Mouse (Mus musculus) hematopoietic multipotent progenitor cell, adult 10-12 weeks (in vitro differentiated cells): ENCODE measurements around the gene Dcun1d4. TPM values are rescaled to one million over a fixed set of nuclear protein-coding genes. Genes with fewer than 3 reads are reported as not detected.

Experiments
- polyA plus RNA-seq: library from polyadenylated mRNA; stranded (reverse); fragments of >175 nt; gene quantifications from 2 replicates; pipeline ENCODE4 v1.2.3, GENCODE M21; 2012; ENCODE audit warnings: low replicate concordance

The Dcun1d4 gene
- polyA plus RNA-seq = 7.2 and 14.5 TPM in 2 replicates

DNA sequence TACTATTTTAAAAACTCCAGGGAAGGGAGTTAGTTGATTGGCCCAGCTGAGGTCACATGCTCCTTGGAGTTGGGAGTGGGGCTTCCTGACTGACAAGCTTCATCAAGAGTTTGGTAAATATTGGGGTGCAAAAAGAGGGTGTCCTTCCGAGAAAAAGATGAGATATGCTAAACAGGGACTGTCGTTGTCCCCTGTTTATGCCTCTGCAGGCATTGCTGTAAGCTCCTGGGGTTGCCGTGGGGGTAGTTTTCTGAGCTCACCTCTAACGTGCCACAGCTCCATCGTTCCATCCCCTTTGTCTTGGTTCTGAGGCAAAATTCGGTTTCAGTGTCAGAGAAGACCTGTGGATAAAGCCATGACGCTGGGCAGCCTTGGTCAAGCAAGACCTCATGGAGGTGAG is at the start of gene Dcun1d4:
Gene Dcun1d4, plus strand, starts transcription at position 301 of the 400 bp plus-strand sequence.

Other genes starting within 250 kb of the Dcun1d4 start
- gene Fryl, start 224.4 kb upstream of the Dcun1d4 start, polyA plus RNA-seq = 142 and 166 TPM in 2 replicates
- gene Ociad1, start 188.2 kb upstream of the Dcun1d4 start, polyA plus RNA-seq = 17.3 and 108 TPM in 2 replicates
- gene Ociad2, start 140.0 kb upstream of the Dcun1d4 start, polyA plus RNA-seq = not detected in 2 replicates
- not detected in 2 replicates for gene Cwh43, start 74.9 kb upstream of the Dcun1d4 start, polyA plus RNA-seq
- not detected in 2 replicates for gene Lrrc66, start 151.5 kb downstream of the Dcun1d4 start, polyA plus RNA-seq
- 1.7 and 1.8 TPM in 2 replicates for gene Sgcb, start 166.8 kb downstream of the Dcun1d4 start, polyA plus RNA-seq
- not detected in 2 replicates for gene Spata18, start 170.4 kb downstream of the Dcun1d4 start, polyA plus RNA-seq